Mouse (Mus musculus): Measurements from ENCODE around the gene Racgap1.

- TF ChIP-seq POLR2A (IDR thresholded peaks at IDR 0.05; ENCODE audit: low read depth, low read length) (no peak), CTCF (conservative IDR thresholded peaks at IDR 0.05; ENCODE audit: insufficient read depth, insufficient read length, low read depth, low read length) (no peak)
Observed at GRCm38 (mm10) chr15:99592177-99592576, 59.3 kb downstream of the Racgap1 start.
